Mouse (Mus musculus): Measurements from ENCODE around the gene Scamp4. TPM values are rescaled to one million over a fixed set of nuclear protein-coding genes. Genes with fewer than 3 reads are reported as not detected.
"Not testable (repeated sequence)": the region's sequence is repeated elsewhere in the genome, so short reads cannot be mapped to it uniquely, and the experiment has no call there.

Scamp4 gene
- polyA plus RNA-seq, 1 experiment from 2014 or later, result 64.3 TPM

DNA sequence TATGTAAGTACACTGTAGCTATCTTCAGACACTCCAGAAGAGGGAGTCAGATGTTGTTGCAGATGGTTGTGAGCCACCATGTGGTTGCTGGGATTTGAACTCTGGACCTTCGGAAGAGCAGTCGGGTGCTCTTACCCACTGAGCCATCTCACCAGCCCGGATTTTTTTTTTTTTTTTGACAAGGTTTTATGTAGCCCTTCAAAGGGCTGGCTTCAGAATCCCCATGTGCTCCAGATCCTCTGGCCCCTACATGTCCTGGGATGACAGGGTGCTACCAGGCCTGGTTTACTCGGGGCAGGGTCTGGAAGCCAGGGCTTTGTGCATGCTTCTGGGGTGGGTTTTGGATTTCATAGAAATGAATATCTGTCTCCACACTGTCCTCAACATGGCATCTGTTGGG lies 3.0 kb downstream of the Scamp4 start, which contains the start of gene Gm49322:
Gene Gm49322, plus strand, starts transcription at position 301 of the 400 bp plus-strand sequence.
- not testable (repeated sequence) for H3K27me3 ChIP-seq (ENCODE audit: control insufficient read depth, insufficient read depth, low read depth, low read length); H3K9ac ChIP-seq (ENCODE audit: low read depth, low read length); ATAC-seq; H3K9me3 ChIP-seq (replicated peaks; ENCODE audit: control insufficient read depth, low read length, poor library complexity, severe bottlenecking); H3K4me3 ChIP-seq (ENCODE audit: low read depth, low read length); H3K4me2 ChIP-seq (ENCODE audit: low read length); H3K27ac ChIP-seq (ENCODE audit: low read length)
- H3K36me3 ChIP-seq (ENCODE audit: control insufficient read depth, insufficient read depth, low read length), result peaks cover 33% of the 10 kb centered on the region
- H3K4me1 ChIP-seq (ENCODE audit: control insufficient read depth, insufficient read depth, low read length), result peaks cover 18% of the 10 kb centered on the region
- 92% methylated on average over 2 of the region's 4 CpGs for WGBS

DNA sequence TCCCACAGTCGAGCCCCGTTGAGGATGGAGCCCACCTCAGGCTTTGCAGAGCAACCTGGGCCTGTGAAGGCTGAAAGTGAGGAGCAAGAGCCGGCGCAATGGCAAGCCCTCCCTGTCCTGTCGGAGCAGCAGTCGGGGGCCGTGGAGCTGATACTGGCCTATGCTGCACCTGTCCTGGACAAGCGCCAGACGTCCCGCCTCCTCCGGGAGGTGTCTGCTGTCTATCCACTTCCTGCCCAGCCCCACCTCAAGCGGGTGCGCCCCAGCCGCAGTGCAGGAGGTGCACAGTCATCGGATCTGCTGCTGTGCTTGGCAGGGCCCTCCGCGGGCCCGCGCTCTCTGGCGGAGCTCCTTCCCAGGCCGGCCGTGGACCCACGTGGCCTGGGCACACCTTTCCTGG lies 3.6 kb downstream of the Scamp4 start:
- no peak overlapping the region for H3K9ac ChIP-seq (ENCODE audit: low read depth, low read length)
- no peaks in the 10 kb centered on the region for H3K9me3 ChIP-seq (replicated peaks; ENCODE audit: control insufficient read depth, low read length, poor library complexity, severe bottlenecking)
- no peaks in the 10 kb centered on the region for H3K27me3 ChIP-seq (ENCODE audit: control insufficient read depth, insufficient read depth, low read depth, low read length)
- 95% methylated on average over 23 of the region's 23 CpGs for WGBS
- no peak overlapping the region for H3K4me2 ChIP-seq (ENCODE audit: low read length)
- no peak overlapping the region for H3K27ac ChIP-seq (ENCODE audit: low read length)
- no peak for ATAC-seq
- no peak overlapping the region for H3K4me3 ChIP-seq (ENCODE audit: low read depth, low read length)
- peaks cover 18% of the 10 kb centered on the region for H3K4me1 ChIP-seq (ENCODE audit: control insufficient read depth, insufficient read depth, low read length)
- H3K36me3 ChIP-seq (ENCODE audit: control insufficient read depth, insufficient read depth, low read length), result peaks cover 33% of the 10 kb centered on the region

DNA sequence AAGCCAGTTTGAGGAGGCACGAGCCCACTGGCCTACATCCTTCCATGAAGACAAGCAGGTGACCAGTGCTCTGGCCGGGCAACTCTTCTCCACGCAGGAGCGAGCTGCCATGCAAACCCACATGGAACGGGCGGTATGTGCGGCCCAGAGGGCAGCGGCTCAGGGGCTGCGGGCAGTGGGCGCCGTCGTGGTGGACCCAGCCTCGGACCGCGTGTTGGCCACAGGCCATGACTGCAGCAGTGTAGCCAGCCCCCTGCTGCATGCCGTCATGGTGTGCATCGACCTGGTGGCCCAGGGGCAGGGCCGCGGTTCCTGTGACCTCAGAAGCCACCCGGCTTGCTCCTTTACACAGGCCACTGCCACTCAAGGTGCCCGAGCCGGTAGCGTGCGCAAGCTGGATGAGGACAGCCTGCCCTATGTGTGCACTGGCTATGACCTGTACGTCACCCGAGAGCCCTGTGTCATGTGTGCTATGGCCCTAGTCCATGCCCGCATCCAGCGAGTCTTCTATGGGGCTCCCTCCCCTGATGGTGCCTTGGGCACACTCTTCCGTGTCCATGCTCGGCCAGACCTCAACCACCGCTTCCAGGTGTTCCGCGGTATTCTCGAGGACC lies 4.2 kb downstream of the Scamp4 start:
- Histone ChIP-seq H3K4me3 (ENCODE audit: low read depth, low read length) (no peak overlapping the region), H3K4me2 (ENCODE audit: low read length) (no peak overlapping the region), H3K9ac (ENCODE audit: low read depth, low read length) (no peak overlapping the region), H3K27me3 (ENCODE audit: control insufficient read depth, insufficient read depth, low read depth, low read length) (no peaks in the 10 kb centered on the region), H3K4me1 (ENCODE audit: control insufficient read depth, insufficient read depth, low read length) (peaks cover 18% of the 10 kb centered on the region), H3K36me3 (ENCODE audit: control insufficient read depth, insufficient read depth, low read length) (peaks cover 33% of the 10 kb centered on the region), H3K27ac (ENCODE audit: low read length) (no peak overlapping the region), H3K9me3 (replicated peaks; ENCODE audit: control insufficient read depth, low read length, poor library complexity, severe bottlenecking) (no peaks in the 10 kb centered on the region)
- 96% methylated on average over 34 of the region's 34 CpGs for WGBS
- ATAC-seq, result no peak

DNA sequence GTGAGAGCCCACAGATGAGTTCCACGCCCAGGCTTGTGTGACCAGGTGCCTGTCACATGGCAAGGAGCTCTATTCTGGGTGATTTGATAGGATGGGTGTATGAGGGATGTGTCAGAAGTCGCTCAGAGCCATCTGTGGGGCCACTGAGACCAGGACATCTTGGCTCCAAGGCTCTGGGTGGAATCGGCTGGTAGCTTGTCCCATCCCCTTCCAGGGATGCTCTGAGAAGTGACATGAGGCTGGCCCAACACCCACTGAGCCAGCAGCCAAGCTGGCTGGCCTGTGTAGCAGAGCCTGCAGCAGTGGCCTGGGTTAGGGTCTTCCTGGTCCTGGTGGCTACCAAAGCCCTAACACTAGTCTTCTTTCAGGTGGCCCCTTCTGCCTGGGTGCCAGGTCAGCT lies 5.8 kb downstream of the Scamp4 start:
- H3K4me2 ChIP-seq (ENCODE audit: low read length), result no peak overlapping the region
- no peak for ATAC-seq
- H3K27me3 ChIP-seq (ENCODE audit: control insufficient read depth, insufficient read depth, low read depth, low read length), result no peaks in the 10 kb centered on the region
- peaks cover 33% of the 10 kb centered on the region for H3K36me3 ChIP-seq (ENCODE audit: control insufficient read depth, insufficient read depth, low read length)
- 90% methylated on average over 3 of the region's 3 CpGs for WGBS
- H3K9me3 ChIP-seq (replicated peaks; ENCODE audit: control insufficient read depth, low read length, poor library complexity, severe bottlenecking), result no peaks in the 10 kb centered on the region
- no peak overlapping the region for H3K4me3 ChIP-seq (ENCODE audit: low read depth, low read length)
- H3K27ac ChIP-seq (ENCODE audit: low read length), result no peak overlapping the region
- peaks cover 12% of the 10 kb centered on the region for H3K4me1 ChIP-seq (ENCODE audit: control insufficient read depth, insufficient read depth, low read length)
- no peak overlapping the region; the same call in 1 of the 2 replicates for H3K9ac ChIP-seq (ENCODE audit: low read depth, low read length)

DNA sequence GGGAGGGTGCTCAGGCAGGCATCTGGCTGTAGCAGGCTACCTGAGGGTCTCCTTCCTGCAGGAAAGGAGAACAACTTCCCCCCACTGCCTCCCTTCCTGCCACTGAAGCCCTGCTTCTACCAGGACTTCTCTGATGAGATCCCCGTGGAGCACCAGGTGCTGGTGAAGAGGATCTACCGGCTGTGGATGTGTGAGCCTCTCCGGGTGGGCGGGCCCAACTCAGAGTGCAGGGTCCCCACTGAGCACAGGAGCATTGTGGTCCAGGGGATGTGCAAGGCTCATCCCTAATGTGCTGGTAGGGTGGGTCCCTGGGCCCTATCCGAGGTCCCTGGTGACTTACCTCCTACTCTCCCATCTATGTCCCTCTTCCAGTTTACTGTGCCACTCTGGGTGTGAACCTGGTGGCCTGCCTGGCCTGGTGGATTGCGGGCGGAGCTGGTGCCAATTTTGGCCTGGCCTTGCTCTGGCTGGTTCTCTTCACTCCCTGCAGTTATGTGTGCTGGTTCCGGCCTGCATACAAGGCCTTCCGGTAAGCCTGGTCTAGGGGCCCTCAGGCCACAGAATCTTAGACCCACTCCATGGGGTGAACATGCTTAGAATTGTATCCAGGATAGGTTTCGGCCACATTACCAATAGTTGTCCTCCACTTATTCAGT lies 6.7 kb downstream of the Scamp4 start:
- WGBS, result 90% methylated on average over 10 of the region's 10 CpGs
- H3K9me3 ChIP-seq (replicated peaks; ENCODE audit: control insufficient read depth, low read length, poor library complexity, severe bottlenecking), result no peaks in the 10 kb centered on the region
- peaks cover 36% of the 10 kb centered on the region for H3K36me3 ChIP-seq (ENCODE audit: control insufficient read depth, insufficient read depth, low read length)
- H3K27ac ChIP-seq (ENCODE audit: low read length), result no peak overlapping the region
- no peak for ATAC-seq
- H3K4me1 ChIP-seq (ENCODE audit: control insufficient read depth, insufficient read depth, low read length), result peaks cover 2% of the 10 kb centered on the region; the same call in 1 of the 2 replicates
- H3K9ac ChIP-seq (ENCODE audit: low read depth, low read length), result no peak overlapping the region
- H3K27me3 ChIP-seq (ENCODE audit: control insufficient read depth, insufficient read depth, low read depth, low read length), result no peaks in the 10 kb centered on the region
- no peak overlapping the region for H3K4me2 ChIP-seq (ENCODE audit: low read length)
- H3K4me3 ChIP-seq (ENCODE audit: low read depth, low read length), result no peak overlapping the region

DNA sequence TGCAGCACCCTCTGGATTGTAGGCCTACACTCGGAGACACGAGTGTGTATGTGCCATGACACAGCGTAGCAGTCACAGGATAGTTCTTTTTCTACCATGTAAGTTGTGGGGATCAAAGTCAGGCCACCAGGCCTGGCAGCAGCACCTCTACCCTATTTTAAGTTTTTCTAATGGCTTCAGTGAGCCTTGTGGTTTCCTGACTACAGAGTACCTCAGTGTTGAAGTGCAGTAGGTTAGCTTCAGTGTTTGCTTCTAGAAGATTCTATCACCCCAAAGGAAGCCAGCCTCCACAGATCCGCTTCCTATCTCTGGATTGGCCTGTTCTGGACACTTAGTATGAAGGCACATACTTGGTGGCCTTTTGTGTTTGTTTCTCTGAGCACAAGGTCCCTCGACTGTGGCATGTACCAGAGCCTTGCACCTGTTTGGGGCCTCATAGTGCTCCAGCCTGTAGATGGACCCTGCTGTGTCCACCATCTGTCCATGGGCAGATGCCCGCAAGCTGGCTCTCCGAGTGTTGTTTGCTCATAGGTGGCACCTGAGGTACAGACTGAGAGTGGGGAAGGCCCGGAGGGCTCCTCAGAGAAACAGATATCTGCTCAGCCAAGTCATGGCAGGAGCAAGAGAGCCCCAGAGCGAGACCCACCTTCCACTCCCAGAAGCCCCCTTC lies 7.6 kb downstream of the Scamp4 start:
- Histone ChIP-seq H3K9ac (ENCODE audit: low read depth, low read length) (0 out of 2 replicates have a peak overlapping the region, but pooled peaks have one; percentile 6), H3K27me3 (ENCODE audit: control insufficient read depth, insufficient read depth, low read depth, low read length) (no peaks in the 10 kb centered on the region), H3K9me3 (replicated peaks; ENCODE audit: control insufficient read depth, low read length, poor library complexity, severe bottlenecking) (no peaks in the 10 kb centered on the region), H3K4me1 (ENCODE audit: control insufficient read depth, insufficient read depth, low read length) (no peaks in the 10 kb centered on the region), H3K4me3 (ENCODE audit: low read depth, low read length) (no peak overlapping the region), H3K36me3 (ENCODE audit: control insufficient read depth, insufficient read depth, low read length) (peaks cover 41% of the 10 kb centered on the region), H3K27ac (ENCODE audit: low read length) (no peak overlapping the region), H3K4me2 (ENCODE audit: low read length) (no peak overlapping the region)
- 93% methylated on average over 9 of the region's 9 CpGs for WGBS
- no peak for ATAC-seq

DNA sequence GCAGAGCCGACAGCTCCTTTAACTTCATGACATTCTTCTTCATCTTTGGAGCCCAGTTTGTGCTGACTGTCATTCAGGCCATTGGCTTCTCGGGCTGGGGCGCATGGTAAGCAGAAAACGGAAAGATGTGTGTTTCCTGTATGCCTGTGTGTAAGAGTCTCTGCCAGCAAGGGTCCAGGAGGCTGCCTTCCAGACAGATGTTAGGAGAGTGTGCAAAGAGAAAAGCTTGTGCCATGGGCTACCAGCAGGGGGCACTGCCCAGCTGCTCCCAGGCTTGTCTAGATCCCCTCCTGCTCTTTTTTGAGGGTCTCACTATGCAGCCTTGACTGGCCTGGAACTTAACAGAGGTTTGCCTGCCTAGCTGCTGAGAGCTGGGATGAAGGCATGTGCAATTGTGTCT lies 8.4 kb downstream of the Scamp4 start:
- Histone ChIP-seq H3K4me2 (ENCODE audit: low read length) (no peak overlapping the region), H3K4me3 (ENCODE audit: low read depth, low read length) (no peak overlapping the region), H3K9me3 (replicated peaks; ENCODE audit: control insufficient read depth, low read length, poor library complexity, severe bottlenecking) (no peaks in the 10 kb centered on the region), H3K4me1 (ENCODE audit: control insufficient read depth, insufficient read depth, low read length) (no peaks in the 10 kb centered on the region), H3K9ac (ENCODE audit: low read depth, low read length) (no peak overlapping the region), H3K27ac (ENCODE audit: low read length) (no peak overlapping the region), H3K36me3 (ENCODE audit: control insufficient read depth, insufficient read depth, low read length) (peaks cover 43% of the 10 kb centered on the region), H3K27me3 (ENCODE audit: control insufficient read depth, insufficient read depth, low read depth, low read length) (no peaks in the 10 kb centered on the region)
- ATAC-seq, result no peak
- WGBS, result 82% methylated on average over 4 of the region's 4 CpGs

DNA sequence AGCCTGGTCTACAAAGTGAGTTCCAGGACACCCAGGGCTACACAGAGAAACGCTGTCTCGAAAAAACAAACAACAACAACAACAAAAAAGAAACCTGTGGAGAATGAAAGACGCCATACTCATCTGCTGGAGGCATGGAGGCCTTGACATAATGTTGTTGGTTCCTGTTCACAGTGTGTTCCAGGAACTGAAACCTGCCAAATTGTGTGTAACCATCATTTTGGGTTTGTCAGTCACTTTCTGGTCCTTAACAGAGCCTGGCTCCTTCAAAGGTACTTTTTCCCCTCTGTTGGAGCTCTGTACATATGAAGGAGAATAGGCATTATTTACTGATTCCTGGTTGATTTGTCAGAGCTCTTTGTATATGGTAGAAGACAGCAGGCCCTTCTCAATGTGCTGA lies 9.2 kb downstream of the Scamp4 start:
- Histone ChIP-seq H3K36me3 (ENCODE audit: control insufficient read depth, insufficient read depth, low read length) (peaks cover 35% of the 10 kb centered on the region), H3K4me2 (ENCODE audit: low read length) (no peak overlapping the region), H3K4me3 (ENCODE audit: low read depth, low read length) (no peak overlapping the region), H3K4me1 (ENCODE audit: control insufficient read depth, insufficient read depth, low read length) (no peaks in the 10 kb centered on the region), H3K27me3 (ENCODE audit: control insufficient read depth, insufficient read depth, low read depth, low read length) (no peaks in the 10 kb centered on the region), H3K27ac (ENCODE audit: low read length) (no peak overlapping the region), H3K9me3 (replicated peaks; ENCODE audit: control insufficient read depth, low read length, poor library complexity, severe bottlenecking) (no peaks in the 10 kb centered on the region), H3K9ac (ENCODE audit: low read depth, low read length) (no peak overlapping the region)
- ATAC-seq, result no peak
- WGBS, result 96% methylated on average over 3 of the region's 3 CpGs

DNA sequence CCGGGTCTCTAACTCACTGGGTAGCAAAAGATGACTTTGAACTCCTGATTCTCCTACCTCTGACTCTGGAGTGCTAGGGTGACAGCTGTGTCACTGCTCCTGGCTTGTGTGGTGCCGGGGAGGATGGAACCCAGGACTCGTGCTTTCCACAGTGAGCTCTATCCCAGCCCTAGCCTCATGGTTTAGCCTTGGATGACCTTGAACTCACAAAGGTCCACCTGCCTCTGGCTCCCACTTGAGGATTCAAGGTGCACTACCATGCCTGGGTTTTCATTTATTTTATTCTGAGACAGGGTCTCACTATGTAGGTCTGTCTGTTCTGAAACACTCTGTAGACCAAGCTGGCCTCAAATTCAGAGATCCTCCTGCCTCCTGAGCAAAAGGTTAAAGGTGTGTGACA lies 11.1 kb downstream of the Scamp4 start:
- H3K36me3 ChIP-seq (ENCODE audit: control insufficient read depth, insufficient read depth, low read length), result peaks cover 16% of the 10 kb centered on the region
- no peak overlapping the region for H3K4me2 ChIP-seq (ENCODE audit: low read length)
- ATAC-seq, result no peak
- H3K9me3 ChIP-seq (replicated peaks; ENCODE audit: control insufficient read depth, low read length, poor library complexity, severe bottlenecking), result no peaks in the 10 kb centered on the region
- no peak overlapping the region for H3K27ac ChIP-seq (ENCODE audit: low read length)
- WGBS, result 82% methylated on average over 3 of the region's 3 CpGs
- H3K9ac ChIP-seq (ENCODE audit: low read depth, low read length), result no peak overlapping the region
- H3K27me3 ChIP-seq (ENCODE audit: control insufficient read depth, insufficient read depth, low read depth, low read length), result no peaks in the 10 kb centered on the region
- no peak overlapping the region for H3K4me3 ChIP-seq (ENCODE audit: low read depth, low read length)
- H3K4me1 ChIP-seq (ENCODE audit: control insufficient read depth, insufficient read depth, low read length), result no peaks in the 10 kb centered on the region

Measured in midbrain, embryonic 16.5 days (tissue).